Mouse (Mus musculus): ENCODE results near the gene Rabgap1l. TPM values are rescaled to one million over a fixed set of nuclear protein-coding genes. Genes with fewer than 3 reads are reported as not detected.

Rabgap1l gene
- total RNA-seq, 2 experiments from 2014 or later = 143 to 149 TPM

GRCm38 (mm10) chr1:160597369-160597768 is 195.6 kb downstream of the Rabgap1l start:
- ATAC-seq (replicated peaks; ENCODE audit: poor library complexity) = no peak

GRCm38 (mm10) chr1:160596948-160597270 is 196.1 kb downstream of the Rabgap1l start:
- no peak for ATAC-seq (replicated peaks; ENCODE audit: poor library complexity)

GRCm38 (mm10) chr1:160596252-160596947 is 196.6 kb downstream of the Rabgap1l start:
- ATAC-seq (replicated peaks; ENCODE audit: poor library complexity) = no peak

GRCm38 (mm10) chr1:160594576-160594975 is 198.4 kb downstream of the Rabgap1l start:
- no peak for ATAC-seq (replicated peaks; ENCODE audit: poor library complexity)

GRCm38 (mm10) chr1:160594066-160594465 is 198.9 kb downstream of the Rabgap1l start:
- ATAC-seq (replicated peaks; ENCODE audit: poor library complexity) = no peak

GRCm38 (mm10) chr1:160588911-160589590 is 204.0 kb downstream of the Rabgap1l start:
- no peak for ATAC-seq (replicated peaks; ENCODE audit: poor library complexity)

- no peak for ATAC-seq (replicated peaks; ENCODE audit: poor library complexity)
These were observed 213.4 kb downstream of the Rabgap1l start for GRCm38 (mm10) chr1:160579309-160580233.

- no peak for ATAC-seq (replicated peaks; ENCODE audit: poor library complexity)
These were observed 216.9 kb downstream of the Rabgap1l start for GRCm38 (mm10) chr1:160576124-160576523.

GRCm38 (mm10) chr1:160574039-160574438 is 219.0 kb downstream of the Rabgap1l start:
- ATAC-seq (replicated peaks; ENCODE audit: poor library complexity) = no peak

- no peak for ATAC-seq (replicated peaks; ENCODE audit: poor library complexity)
These were observed 226.6 kb downstream of the Rabgap1l start for GRCm38 (mm10) chr1:160566458-160566857.

- ATAC-seq (replicated peaks; ENCODE audit: poor library complexity) = peak; percentile 91
These were observed 231.6 kb downstream of the Rabgap1l start for GRCm38 (mm10) chr1:160561381-160561780.

GRCm38 (mm10) chr1:160550636-160551035 is 242.4 kb downstream of the Rabgap1l start:
- no peak for ATAC-seq (replicated peaks; ENCODE audit: poor library complexity)

GRCm38 (mm10) chr1:160547934-160548876 is 244.8 kb downstream of the Rabgap1l start:
- peak; percentile 42 for ATAC-seq (replicated peaks; ENCODE audit: poor library complexity)

GRCm38 (mm10) chr1:160535649-160536048 is 257.4 kb downstream of the Rabgap1l start:
- no peak for ATAC-seq (replicated peaks; ENCODE audit: poor library complexity)

- no peak for ATAC-seq (replicated peaks; ENCODE audit: poor library complexity)
These were observed 258.3 kb downstream of the Rabgap1l start for GRCm38 (mm10) chr1:160534571-160535335.

- ATAC-seq (replicated peaks; ENCODE audit: poor library complexity) = no peak
These were observed 259.7 kb downstream of the Rabgap1l start for GRCm38 (mm10) chr1:160533209-160533820.

- no peak for ATAC-seq (replicated peaks; ENCODE audit: poor library complexity)
These were observed 261.6 kb downstream of the Rabgap1l start for GRCm38 (mm10) chr1:160531402-160531801.

GRCm38 (mm10) chr1:160521918-160522317 is 271.1 kb downstream of the Rabgap1l start:
- ATAC-seq (replicated peaks; ENCODE audit: poor library complexity) = no peak

GRCm38 (mm10) chr1:160520665-160521064 is 272.3 kb downstream of the Rabgap1l start:
- no peak for ATAC-seq (replicated peaks; ENCODE audit: poor library complexity)

Measured in megakaryocyte progenitor cell, adult 5-6 weeks (primary cell).